Mouse (Mus musculus) embryo, embryonic 9.5 days (tissue): ENCODE results near the gene Ube2l3.
A peak's percentile ranks its signal among the peaks of the same experiment; 100 is the strongest.

Experiments
- DNase-seq: peaks from one replicate; pipeline ENCODE4 v3.0.0-alpha.2; 2017; ENCODE audit errors: extremely low spot score

Ube2l3 gene

DNA sequence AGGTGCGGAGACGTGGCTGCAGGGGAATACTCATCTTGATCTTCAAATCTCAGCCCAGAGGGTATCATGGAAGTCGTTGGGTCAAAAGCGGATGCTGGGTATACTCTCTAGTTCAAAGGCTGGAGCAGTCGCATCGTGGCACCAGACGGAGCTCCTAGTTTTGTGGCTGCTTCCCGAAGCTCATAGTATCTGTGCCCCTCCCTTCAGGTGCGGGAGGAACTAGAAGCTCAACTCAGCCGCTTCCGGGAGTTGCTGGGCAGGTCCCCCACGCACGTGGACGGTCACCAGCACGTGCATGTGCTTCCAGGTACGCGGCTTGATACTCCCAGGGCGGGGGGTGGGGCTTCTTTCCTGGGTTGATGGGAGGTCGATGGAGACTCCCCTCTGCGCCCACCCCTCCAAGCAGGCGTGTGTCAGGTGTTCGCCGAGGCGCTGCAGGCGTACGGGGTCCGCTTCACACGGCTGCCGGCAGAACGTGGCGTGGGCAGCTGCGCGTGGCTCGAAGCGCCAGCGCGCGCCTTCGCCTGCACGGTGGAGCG lies 55.0 kb downstream of the Ube2l3 start:
- DNase-seq, result peak; percentile 29

- DNase-seq, result peak; percentile 85
Observed at GRCm38 (mm10) chr16:17146772-17147235, 55.6 kb downstream of the Ube2l3 start, which contains the start of gene Ccdc116. TSS of gene Ccdc116 (minus strand) at chr16:17147229.

DNA sequence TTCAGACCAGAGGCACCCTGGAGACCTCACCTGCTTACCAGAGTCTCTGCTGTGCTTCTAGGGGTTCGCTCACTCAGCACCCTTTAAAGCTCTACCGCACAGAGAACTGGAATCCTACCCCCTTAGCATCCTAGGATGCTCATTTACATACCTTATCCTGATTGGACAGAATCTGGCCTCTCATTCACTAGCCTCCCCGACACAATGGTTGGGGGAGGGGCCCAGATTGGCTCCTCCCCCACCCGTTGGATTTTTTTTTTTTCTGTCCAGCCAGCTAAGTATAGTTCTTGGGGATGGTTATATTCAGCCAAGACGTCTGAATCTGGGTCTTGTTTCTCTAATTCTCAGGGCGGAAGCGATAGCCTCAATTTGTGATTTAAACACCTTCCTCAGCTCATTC lies 58.1 kb downstream of the Ube2l3 start, which contains the start of gene Ydjc:
TSS of gene Ydjc (plus strand) at position 283 of the 400 bp plus-strand sequence.
- DNase-seq, result peak; percentile 39

DNA sequence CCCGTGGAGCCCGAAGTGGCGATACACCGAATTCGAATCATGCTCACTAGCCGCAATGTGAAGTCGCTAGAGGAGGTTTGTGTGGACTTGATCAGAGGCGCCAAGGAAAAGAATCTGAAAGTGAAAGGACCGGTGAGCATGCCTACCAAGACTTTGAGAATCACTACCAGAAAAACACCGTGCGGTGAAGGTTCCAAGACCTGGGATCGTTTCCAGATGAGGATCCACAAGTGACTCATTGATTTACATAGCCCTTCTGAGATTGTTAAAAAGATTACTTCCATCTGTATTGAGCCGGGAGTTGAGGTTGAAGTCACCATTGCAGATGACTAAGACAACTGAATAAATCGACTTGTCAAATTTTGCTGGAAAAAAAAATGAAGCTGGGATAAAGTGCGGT lies 65.1 kb downstream of the Ube2l3 start:
- DNase-seq, result no peak

- DNase-seq, result no peak
Observed at GRCm38 (mm10) chr16:17132906-17133200, 69.6 kb downstream of the Ube2l3 start.

GRCm38 (mm10) chr16:17132089-17132905 lies 70.2 kb downstream of the Ube2l3 start, which contains the start of gene Sdf2l1:
TSS of gene Sdf2l1 (minus strand) at chr16:17132383.
- DNase-seq, result peak; percentile 98

GRCm38 (mm10) chr16:17131191-17132088 lies 71.0 kb downstream of the Ube2l3 start:
- peak; percentile 44 for DNase-seq

DNA sequence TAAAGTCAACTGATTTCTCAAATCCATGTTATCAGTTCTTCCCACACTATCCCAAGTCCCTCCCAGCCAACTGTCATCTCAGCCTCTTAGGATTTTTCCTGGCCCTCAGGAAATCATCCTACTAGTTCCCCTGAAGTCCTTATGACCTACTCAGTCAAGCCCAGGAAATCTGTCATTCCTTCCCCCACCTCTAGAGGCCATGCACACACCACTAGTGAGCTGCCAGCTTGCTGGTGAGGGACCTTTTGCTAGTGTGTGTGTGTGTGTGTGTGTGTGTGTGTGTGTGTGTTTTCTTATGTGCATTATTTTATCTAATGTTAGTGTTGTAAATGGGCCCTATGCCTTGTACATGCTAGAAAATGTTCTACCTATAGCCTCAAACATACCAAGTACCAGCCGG lies 75.2 kb downstream of the Ube2l3 start:
- peak; percentile 46 for DNase-seq

DNA sequence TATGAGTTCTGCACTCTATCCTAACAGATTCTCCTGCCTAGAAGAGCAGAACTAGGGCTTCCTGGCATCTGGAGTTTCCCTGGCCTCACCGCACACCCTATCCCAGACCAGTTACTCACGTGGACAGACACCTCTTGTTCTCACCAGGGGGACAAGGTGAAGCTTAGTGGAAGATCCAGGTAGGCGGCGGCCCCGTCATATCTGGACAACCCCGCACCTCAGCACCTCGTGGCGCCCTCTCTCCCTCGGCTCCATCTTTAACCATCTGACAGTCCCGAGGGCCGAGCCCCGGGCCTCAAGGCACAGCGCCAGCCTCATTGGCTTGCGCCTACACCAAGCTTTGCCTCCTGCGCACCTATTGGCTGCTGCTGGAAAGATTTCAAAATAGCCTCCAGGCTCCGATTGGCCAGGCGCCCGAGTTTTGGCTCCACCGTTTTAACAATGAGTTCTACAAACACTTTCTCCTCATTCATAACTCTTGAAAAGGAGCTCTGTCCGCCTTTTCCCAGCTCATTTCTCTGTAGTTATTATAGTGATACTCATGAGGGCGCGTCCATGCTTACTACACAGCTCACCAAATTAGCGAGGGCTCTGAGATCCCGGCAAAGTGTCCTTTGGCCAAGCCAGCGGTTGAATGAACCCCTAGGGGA lies 77.5 kb downstream of the Ube2l3 start, which contains the start of gene 2610318N02Rik:
TSS of gene 2610318N02Rik (minus strand) at position 297 of the 650 bp plus-strand sequence.
- peak; percentile 88 for DNase-seq

GRCm38 (mm10) chr16:17124119-17124870 lies 78.2 kb downstream of the Ube2l3 start:
- peak; percentile 90 for DNase-seq

- DNase-seq, result no peak
Observed at GRCm38 (mm10) chr16:17121569-17121968, 80.9 kb downstream of the Ube2l3 start.

GRCm38 (mm10) chr16:17117309-17117799 lies 85.1 kb downstream of the Ube2l3 start:
- DNase-seq, result no peak

- peak; percentile 82 for DNase-seq
Observed at GRCm38 (mm10) chr16:17110771-17111743, 91.4 kb downstream of the Ube2l3 start, which contains the start of gene Ppil2. TSS of gene Ppil2 (minus strand) at chr16:17111257.

- DNase-seq, result no peak
Observed at GRCm38 (mm10) chr16:17104600-17104999, 97.8 kb downstream of the Ube2l3 start.

DNA sequence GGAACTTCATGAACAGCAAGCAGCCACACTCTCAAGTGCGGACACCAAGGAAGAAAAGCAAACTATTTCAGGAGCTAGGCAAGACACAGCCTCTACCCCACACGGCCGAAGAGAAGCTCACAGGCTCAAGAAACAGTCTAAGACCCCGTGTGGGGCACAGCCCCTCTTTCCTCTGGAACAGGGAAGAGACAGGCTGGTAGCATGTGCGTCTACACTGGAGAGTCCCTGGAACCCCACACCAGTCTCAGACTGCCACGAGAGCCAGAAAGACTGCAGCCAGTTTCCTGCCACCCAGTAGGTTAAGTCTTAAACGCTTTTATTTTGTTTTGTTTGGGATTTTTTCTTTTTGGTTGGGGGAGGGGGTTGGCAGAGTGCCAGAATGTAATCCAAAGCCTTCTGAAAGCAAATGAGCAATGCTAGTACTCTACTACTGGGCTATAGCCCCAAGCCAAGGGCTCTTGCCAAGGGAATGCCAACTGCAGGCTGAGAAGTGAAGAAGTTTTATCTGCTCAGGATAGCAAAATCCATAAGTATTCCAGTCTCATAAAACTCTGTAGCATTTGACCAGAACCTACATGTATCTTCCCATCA lies 99.7 kb downstream of the Ube2l3 start:
- DNase-seq, result no peak
